Mouse (Mus musculus) lung, postnatal 36 days (tissue): ENCODE measurements around the gene Cldn3.
A peak's percentile ranks its signal among the peaks of the same experiment; 100 is the strongest.
"Not testable (repeated sequence)": the region's sequence is repeated elsewhere in the genome, so short reads cannot be mapped to it uniquely, and the experiment has no call there.

Experiments
- DNase-seq: peaks from one replicate; pipeline ENCODE4 v3.0.0; 2022; ENCODE audit warnings: mixed read lengths

The Cldn3 gene

GRCm38 (mm10) chr5:134985633-134986297 is at the start of gene Cldn3:
TSS of gene Cldn3 (plus strand) at chr5:134986214.
- peak; percentile 92 for DNase-seq

GRCm38 (mm10) chr5:134936626-134937185 is 49.3 kb upstream of the Cldn3 start:
- no peak for DNase-seq

- DNase-seq, result no peak
Measured at GRCm38 (mm10) chr5:134939069-134939468, 46.9 kb upstream of the Cldn3 start.

- not testable (repeated sequence) for DNase-seq
Measured at GRCm38 (mm10) chr5:134939554-134939953, 46.5 kb upstream of the Cldn3 start.

GRCm38 (mm10) chr5:134941472-134942209 is 44.4 kb upstream of the Cldn3 start:
- no peak for DNase-seq

- peak; percentile 38 for DNase-seq
Measured at GRCm38 (mm10) chr5:134942740-134943139, 43.3 kb upstream of the Cldn3 start.

- DNase-seq, result no peak
Measured at GRCm38 (mm10) chr5:134944179-134944578, 41.8 kb upstream of the Cldn3 start.

- no peak for DNase-seq
Measured at GRCm38 (mm10) chr5:134945266-134945959, 40.6 kb upstream of the Cldn3 start.

GRCm38 (mm10) chr5:134946063-134946856 is 39.8 kb upstream of the Cldn3 start:
- no peak for DNase-seq

GRCm38 (mm10) chr5:134946857-134947255 is 39.2 kb upstream of the Cldn3 start, which contains the start of gene Cldn4:
TSS of gene Cldn4 (minus strand) at chr5:134946934.
- peak; percentile 67 for DNase-seq

GRCm38 (mm10) chr5:134947420-134948084 is 38.5 kb upstream of the Cldn3 start:
- DNase-seq, result peak; percentile 67

GRCm38 (mm10) chr5:134948085-134948439 is 38.0 kb upstream of the Cldn3 start:
- no peak for DNase-seq

GRCm38 (mm10) chr5:134951053-134951884 is 34.7 kb upstream of the Cldn3 start:
- DNase-seq, result peak; percentile 90

- DNase-seq, result no peak
Measured at GRCm38 (mm10) chr5:134955491-134955890, 30.5 kb upstream of the Cldn3 start.

GRCm38 (mm10) chr5:134959114-134959513 is 26.9 kb upstream of the Cldn3 start:
- no peak for DNase-seq

- DNase-seq, result no peak
Measured at GRCm38 (mm10) chr5:134960430-134960829, 25.6 kb upstream of the Cldn3 start.

- DNase-seq, result no peak
Measured at GRCm38 (mm10) chr5:134961519-134961918, 24.5 kb upstream of the Cldn3 start.

GRCm38 (mm10) chr5:134963546-134963945 is 22.5 kb upstream of the Cldn3 start:
- peak; percentile 81 for DNase-seq

GRCm38 (mm10) chr5:134964655-134965054 is 21.4 kb upstream of the Cldn3 start:
- not testable (repeated sequence) for DNase-seq

- peak; percentile 91 for DNase-seq
Measured at GRCm38 (mm10) chr5:134965473-134965851, 20.6 kb upstream of the Cldn3 start.
